Mouse (Mus musculus): ENCODE measurements around the gene Ano5.

Ano5 gene

DNA sequence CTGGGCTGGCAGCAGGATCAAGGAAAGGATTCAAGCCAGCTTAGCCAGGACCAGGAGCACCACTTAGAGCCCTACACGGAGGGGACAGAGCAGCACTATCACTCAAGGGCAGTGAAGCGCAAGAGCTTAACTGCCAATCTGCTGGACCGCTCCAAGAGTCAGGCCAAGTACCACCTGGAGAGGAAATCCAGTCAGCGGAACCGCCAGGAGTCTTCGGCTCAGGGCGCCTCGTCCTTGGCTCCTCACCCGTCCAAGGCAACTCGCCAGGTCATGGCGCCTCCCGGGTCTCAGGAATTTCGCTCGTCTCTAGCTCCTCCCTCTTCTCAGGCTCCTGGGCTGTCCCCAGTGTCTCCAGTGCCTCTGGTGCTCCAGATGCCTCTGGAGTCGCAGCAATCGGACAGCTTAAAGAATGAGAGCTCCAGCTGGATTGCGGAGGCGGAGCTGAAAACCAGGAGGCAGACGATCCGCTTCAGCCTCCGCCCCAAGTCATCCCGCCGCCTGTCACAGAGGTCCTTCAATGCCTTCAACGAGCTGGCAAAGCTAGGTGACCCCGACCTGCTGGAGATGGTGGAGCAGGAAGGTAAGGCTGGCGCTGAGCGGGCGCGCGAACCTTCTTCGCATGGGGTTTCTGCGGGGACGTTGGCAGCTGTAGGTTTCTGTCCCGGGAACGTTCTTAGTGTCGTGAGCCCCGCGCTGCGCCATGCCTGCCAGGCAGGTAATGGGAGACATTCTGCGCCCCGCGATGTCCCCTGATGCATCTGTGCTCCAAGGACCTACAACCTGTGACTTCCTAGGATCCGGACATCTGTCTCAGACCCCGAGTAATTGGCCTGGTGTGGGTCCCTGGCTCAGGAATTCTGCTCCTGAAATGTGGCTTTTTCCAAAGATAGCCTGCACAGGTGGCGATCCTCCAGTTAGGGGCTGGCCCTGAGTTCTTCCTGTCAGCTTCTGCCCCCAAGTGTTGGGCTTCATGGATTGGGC lies at the start of gene Ano5:
Gene Ano5, plus strand, starts transcription at position 359 of the 981 bp plus-strand sequence.
- peak; percentile 79 for DNase-seq

DNA sequence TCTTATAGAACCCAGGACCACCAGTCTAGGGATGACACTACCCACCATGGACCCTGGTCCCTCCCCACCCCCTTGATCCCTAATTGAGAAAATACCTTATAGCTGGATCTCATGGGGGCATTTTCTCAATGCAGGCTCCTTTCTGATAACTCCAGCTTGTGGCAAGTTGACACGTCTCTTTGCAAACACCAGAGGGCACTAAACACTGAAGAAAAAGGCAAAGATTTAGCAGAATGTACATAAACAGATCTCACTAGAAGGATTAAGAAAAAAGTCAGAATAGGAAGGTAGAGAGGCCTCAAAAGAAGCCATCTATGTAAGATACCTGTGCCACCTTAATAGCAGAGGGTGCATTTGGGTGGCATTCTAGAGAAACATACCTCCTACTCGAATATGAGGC lies 11.4 kb upstream of the Ano5 start:
- no peak for DNase-seq

DNA sequence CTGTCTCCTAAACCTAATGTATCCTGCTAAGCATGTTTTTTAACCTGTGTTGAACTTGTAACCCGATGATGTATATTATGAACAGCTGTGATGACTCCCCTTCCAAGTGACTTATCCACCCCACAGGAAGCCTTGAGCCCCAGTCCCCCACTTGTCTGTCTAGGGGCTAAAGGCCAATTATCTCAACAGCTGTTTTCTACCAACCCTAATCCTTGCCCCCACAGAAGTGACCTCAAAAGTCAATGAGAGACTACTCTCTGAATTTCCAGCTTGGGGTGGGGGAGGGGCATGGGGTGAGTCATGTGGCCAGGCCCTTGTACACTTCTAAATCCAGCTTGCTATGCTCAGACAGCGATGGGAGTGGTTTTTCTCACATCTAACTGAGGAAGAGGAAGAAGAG lies 6.9 kb upstream of the Ano5 start:
- no peak for DNase-seq

DNA sequence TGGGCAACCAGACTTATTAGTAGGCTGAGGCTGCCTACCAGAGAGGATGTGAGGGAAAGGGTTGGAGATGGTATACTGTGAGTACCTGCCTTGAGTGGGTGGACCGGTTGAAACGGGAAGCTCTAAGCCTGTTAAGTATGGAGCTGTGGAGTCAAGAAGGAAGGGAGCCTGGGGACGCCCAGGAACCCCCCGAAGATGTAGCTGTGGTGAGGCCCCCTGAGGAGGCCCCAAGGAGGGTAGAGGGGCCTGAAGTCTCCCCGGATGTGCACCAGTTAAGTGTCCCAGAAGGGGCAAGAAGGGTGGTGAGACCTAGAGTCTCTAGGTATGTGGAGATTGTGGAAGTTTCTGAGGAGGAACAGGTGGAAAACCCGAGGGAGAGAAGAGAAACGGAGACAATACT lies 682 bp upstream of the Ano5 start:
- no peak for DNase-seq

DNA sequence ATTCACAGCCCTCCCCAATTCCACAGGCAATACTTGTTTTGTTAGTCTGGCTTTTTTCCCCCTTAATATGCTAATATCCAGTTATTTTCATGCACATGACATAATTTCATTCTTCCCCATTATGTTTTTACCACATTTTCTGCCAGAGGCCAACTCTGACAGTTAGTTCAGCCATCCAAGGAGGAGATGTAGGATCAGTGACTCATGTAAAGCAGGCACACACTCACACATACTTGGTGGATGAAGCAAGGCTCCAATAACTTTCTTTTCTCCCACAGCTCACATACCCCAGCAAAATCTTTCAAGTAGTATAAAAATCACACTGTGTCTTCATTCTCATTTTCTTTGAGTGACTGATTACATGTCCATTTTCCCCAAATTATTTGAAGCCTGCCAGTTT lies 28.5 kb downstream of the Ano5 start:
- no peak for DNase-seq

DNA sequence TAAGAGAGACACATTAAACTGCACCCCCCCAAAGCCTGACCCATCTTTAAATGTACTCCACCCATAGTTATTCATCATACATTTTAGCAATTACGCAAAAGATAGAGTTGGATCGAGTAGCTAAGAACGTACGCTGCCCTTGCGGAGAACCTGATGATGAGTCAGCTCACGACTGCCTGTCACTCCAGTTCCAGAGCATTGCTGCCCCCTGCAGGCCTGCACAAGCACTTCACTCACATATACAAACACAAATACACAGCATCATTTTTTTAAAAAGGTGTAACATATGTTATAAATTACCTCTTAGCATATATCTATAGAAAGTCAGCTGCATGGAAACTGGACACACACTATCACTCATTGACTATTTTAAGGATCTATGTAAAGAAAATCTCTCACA lies 29.9 kb downstream of the Ano5 start:
- DNase-seq = peak; percentile 48

DNA sequence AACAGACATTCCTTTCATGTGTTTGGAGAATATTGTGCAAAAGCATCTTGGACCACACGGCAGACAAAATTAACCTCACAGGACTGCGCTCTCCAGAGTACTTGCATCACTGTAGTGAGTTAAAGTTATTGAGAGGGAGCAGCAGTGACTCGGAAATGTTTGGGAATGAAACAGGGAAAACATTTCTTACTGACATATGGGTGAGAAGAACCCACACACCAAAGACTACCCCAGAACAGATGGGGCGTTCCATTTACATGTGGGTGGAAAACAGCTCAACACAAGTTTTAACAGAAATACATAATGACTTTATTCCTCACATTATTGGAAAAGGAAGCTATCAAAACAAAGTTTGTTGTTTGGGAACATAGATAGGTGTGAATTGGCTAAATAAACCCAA lies 89.2 kb downstream of the Ano5 start:
- DNase-seq = no peak

DNA sequence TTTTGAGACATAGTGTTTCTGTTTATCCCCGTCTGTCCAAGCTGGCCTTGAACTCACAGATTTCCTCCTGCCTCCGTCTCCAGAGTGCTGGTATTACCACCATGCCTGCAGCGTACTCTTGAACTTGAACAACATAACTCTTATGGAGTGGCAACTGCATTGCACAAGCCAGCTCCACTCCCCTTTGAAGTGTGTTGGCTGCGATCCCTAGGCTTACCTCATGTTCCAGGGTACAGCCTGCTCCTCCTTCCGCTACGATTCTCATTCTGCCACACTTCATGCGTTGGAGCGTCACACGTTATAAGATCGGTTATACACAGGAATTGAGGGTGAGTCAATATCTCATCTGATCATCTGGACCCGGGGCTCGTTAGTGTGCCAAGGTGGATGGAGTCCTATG lies 92.9 kb downstream of the Ano5 start:
- DNase-seq = no peak

DNA sequence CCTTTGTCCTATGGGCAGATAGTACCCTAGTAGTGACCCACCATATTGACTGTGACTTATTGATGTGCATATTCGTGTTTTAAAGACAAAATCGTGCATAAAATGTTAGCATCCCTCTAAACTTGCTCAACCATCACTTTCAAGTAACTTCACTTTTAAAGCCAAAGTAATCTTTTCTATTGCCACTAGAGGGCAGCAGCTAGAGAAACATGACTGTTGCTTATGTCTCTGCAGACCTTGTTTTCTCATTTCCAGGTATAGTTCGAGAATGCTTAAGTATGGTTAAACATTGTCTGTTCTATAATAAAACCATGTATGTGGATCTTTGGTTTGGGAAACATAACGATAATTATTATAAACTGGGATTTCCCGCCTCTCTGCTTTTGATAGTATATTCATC lies 103.6 kb downstream of the Ano5 start:
- no peak for DNase-seq

DNA sequence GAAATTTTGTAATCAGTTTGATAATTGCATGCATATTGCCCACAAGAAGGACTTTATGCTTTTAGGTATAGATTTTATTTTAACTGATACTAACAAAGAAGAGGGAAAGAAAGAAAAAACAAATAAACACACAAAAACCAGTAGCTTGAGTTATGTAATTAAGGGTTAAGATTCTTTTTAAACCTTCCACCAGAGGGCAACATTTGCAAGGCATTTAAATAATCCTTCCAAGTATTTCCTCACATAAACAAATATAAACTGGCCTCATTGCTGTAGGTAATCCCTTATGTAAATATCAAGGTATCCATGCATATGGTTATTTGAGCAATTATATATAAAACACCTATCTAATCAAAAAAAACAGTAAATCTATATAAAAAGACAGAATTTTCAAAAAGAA lies 107.1 kb downstream of the Ano5 start:
- DNase-seq = no peak

DNA sequence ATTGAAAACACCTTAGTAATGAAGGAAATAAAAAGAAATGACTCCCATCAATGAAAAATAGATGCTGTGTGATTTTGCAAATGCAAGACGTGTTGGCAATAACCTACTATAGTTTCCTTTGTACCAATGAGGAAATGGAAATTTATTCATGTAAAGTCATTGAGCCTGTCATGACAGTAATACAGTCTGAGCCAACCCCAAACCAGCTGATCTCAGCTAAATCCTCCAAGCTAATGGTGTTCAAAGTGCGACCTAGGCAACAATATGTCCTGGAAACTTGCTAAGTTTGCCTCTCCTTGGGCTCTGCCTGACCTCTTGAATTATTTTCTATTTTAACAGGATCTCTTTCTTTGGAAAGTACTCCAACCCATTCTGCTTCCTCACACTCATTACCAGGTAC lies 107.6 kb downstream of the Ano5 start:
- no peak for DNase-seq

DNA sequence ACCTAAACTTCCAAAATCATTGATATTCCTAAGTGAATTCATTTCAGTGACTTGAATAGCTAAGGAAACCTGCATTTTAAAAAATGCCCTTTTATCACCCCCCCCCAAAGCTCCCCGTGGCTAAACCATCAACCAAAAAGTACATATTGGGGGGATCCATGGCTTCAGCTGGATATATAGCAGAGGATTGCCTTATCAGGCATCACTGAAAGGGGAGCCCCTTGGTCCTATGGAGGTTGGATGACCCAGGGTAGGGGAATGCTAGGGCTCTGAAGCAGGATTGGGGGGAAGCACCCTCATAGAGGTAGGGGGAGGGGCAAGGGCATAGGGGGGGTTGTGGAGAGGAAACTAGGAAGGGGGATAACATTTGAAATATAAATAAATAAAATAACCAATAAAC lies 109.1 kb downstream of the Ano5 start:
- DNase-seq = no peak

DNA sequence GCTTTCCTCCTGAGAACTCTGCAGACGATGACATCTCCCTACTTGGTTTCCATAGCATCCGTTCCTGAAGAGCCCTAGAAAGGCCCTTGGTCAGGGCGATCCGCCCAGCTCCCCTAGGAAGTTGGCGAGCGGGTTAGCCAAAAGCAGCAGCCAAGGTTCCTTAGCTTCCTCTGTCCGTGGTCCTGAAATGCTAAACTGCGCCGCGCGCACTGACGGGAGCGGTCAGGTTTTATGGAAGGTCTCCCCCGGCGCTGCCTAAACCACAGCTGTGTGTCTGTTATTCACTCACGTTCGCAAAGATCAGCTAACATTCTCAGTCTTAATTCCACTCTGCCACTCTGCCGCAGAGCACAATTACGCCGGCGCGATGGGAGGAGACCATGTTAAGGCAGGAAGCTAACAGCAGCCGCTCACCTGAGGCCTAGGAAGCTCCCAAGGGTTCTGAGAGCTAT lies 110.9 kb downstream of the Ano5 start, which contains the start of gene Slc17a6:
Gene Slc17a6, plus strand, starts transcription at position 313 of the 452 bp plus-strand sequence.
- DNase-seq = peak; percentile 55

DNA sequence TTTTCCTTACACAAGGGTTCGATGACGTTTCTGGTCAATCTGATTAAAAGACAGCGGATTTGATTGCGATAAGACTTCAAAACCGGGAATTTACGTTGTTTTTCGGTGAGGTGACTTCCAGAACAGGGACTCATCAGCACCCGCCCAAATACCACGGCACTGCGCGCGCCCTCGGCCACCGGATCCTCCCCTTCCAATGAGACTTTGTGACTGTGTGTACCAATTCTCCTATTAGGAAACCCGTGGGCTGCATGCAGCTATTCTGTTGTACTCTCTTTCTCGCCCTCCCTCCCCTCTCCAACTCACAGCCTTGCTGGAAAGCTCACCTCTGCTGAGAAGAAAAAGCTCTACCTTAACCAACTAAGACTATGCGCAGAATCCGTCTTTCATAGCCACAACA lies 111.4 kb downstream of the Ano5 start:
- DNase-seq = no peak

DNA sequence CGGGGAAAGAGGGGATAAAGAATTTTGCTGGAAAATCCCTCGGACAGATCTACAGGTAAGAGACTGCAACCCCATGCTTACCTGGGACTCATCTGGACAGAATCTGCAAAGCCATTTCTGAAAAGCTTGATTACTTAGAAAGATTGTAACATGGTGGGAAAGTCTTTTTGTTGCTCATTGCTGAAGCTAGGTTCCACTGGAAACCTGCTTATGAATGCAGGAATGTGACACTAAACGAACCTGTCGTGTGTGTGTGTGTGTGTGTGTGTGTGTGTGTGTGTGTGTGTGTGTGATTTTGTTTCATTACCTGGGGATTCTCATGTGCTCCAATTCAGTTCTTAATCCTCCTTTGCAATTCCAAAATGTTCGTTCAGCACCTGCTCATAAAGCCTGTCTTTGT lies 111.8 kb downstream of the Ano5 start:
- no peak for DNase-seq

DNA sequence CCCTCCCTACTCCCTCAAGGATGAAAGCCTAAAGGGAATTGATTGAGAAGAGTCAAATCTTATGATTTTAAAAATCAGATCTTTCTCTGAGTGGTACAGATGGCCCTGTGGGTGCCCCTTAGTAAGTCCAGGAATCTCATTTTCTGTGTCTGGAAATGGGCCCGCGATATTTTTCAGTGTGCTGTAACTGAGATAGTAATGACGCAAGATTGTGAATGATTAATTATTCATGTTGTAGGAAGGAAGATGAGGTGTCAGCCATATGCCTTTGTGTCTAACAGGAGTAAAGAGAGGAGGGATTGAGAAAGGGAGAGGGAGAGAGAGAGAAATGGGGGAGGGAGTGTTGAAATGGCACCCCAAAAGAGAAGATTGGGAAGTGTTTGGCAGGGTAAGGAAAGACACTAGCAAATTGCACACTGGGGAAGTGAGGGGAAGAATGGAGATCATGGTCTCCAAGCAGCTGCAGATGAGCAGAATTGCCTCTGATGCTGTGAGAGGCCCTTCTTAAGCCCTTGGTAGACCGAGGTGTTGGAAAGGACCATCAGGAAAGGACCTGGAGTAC lies 113.6 kb downstream of the Ano5 start:
- DNase-seq = no peak

DNA sequence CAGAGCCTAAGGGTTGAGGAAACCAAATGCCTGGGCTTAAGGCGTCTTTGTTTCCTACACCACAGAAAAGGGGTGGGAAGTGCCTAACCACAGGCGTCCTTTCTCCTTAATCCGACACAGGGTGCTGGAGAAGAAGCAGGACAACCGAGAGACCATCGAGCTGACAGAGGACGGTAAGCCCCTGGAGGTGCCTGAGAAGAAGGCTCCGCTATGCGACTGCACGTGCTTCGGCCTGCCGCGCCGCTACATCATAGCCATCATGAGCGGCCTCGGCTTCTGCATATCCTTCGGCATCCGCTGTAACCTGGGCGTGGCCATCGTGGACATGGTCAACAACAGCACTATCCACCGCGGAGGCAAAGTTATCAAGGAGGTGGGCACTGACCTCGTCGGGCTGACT lies 114.3 kb downstream of the Ano5 start:
- DNase-seq = no peak

DNA sequence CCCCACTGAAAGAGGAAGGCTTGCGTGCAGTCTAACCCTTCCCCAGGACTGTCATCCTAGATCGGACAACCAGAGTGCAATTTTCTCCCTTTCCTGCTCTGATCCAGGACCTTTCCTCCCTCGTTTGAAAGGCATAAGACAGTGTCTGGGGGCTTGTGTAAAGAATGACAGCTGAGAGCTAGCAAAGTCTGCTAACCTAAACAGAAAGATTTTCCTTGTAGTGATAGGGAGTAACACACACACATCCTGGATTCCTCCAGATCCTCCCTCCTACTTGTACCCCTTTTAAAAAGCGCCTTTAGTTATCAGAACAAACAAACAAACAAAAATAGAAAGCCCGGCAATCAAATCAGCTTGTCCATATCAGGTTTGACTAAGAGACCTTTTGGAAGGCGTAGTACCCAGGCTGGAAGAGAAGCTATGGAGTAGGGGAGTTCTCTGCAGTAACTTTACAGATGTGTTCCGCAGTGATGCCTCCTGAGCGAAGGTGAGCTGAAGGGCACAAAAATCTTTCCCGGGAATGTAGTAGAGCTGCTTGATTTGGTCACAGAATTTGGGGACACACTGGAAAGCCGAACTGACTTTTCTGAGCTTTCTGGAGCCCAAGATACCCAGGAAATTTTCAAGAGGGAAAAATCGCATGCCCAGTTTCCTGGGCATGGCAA lies 114.9 kb downstream of the Ano5 start:
- no peak for DNase-seq

DNA sequence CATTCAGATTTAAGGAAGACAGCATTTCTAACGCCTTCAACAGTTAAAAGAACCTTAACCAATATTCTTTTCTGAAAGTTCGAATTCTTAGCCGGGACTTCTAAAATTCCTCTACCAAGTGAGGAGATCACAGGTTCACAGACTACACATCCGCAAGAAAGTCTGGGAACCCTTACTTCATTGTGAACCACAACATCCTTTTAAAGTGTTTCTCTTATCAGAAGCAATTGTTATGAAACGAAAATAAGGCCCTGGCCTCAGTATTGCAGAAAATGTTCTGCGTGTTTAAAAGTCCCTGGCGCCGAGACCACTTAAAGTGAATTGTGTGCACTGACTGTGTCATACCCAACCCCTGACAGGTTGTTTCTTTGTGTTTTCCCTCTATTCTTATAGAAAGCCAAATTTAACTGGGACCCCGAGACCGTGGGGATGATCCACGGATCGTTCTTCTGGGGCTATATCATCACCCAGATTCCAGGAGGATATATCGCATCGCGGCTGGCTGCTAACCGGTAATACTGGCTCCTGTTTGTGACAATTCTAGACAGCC lies 115.7 kb downstream of the Ano5 start:
- DNase-seq = no peak

DNA sequence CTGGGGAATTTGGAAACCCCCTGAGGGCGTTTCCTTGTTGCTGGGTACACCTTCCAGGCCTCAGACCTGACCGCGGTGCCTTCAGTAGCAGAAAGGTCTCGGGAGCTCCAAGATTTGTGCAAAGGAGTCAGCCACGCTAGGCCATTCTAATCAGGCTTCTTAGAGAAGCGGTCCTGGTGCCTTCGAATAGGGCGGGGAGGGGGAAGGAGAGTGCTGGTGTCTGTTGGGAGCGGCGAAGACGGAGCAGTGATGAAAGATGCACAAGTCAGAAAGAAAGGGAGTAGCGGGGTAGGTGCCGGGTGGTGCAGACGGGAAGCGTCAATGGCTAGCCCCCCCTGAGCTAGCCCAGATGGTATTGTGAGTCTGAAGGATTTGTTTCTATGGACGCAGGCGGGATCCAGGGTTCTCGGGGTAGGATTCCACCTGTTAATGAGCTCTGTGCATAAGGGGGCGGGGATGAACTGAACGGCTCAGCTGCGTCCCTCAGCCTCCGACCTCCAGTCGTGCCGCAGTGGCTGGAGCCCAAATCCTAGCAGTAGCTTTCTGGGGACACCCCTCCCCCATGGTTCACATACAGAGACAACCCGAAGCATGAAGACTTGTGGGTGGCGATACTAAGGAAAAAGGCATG lies 116.3 kb downstream of the Ano5 start:
- no peak for DNase-seq

DNA sequence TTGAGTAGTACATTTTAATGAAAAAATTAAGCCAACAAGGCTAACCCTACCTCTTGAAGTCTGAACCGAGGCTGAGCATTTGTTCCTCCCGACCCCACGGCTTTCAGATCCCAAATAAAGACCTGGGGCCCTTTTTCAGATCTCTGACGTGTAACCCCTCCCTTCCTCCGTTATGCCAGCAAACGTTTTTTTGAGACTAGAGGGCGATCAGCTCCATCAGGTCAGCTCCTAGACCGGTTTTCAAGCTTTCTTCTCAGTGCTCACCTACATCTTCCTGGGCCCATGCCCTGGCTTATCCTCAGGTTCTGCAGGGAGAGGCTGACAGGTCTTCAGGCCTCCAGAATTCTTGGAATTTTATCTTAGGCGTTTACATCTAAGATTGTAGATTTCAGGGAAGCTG lies 116.8 kb downstream of the Ano5 start:
- no peak for DNase-seq

DNA sequence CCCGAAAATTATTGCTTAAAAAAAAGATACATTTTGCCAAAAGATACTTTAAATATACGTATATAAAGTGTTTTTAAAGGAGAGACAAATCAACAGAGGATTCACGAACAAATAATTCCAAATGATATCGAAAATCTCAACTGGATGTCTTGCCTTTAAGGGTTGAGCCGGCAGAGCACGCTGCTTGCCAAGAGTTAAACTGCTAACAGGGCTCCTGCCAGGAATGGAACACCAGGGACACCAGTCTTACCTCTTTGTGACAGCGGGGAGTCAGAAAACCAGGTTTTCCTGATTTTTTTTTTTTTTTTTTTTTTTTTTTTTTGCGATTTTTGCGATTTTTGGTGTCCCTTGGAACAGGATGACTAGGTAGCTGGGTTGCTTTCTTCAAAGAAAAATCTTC lies 117.5 kb downstream of the Ano5 start:
- no peak for DNase-seq

DNA sequence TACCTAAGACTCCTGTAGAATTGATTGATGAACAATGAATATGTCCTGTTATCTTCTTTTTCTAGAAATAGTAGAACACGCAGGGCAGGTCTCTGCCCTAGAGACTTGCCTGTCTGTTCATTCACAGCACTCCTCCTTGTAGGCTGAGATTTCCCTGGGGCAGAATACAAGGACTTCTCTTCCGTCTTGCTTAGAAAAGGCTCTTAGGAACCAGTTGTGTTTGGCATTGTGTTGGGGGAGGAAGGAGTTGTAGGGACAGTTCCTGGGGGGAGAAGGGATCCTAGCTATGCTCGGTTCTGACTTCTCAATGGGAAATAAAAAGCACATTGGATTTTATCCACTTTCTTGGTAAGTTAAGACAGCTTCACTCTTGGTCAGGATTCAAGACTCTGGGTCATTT lies 118.4 kb downstream of the Ano5 start:
- DNase-seq = no peak

Data from kidney, adult 18-20 months (tissue).